Mouse (Mus musculus) CD4-positive, CD25-positive, alpha-beta regulatory T cell, adult 2 months (primary cell): ENCODE measurements around the gene Col1a2.

Experiments
- DNase-seq: peaks from one replicate; pipeline ENCODE4 v3.0.0-alpha.2; 2012; ENCODE audit warnings: low read depth, low spot score

The Col1a2 gene

DNA sequence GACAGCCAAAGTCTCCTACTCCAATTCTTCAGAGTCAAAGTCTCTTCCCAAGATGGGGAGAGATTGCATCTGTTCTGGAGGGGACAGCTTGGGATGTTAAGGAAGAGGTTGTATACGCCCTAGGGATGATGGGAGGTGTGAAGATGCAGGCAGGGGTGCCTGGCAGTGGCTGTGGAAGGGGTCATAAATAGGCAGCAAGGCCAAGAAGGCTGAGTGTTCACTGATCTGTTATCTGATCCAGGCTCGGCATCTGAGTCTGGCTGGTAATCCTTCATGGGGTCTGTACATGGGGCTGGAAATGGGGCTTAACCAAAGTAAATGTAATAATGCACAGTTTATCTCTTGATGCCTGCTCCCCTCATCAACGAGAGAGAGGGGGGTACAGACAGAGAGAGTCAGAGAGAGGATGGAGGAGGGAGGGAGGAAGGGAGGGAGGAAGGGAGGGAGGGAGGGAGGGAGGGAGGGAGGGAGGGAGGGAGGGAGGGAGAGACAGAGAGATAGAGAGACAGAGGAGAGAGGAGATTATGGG is at the start of gene Col1a2:
Gene Col1a2 (plus strand): TSS at position 212 of the 529 bp plus-strand sequence.
- DNase-seq, result no peak

DNA sequence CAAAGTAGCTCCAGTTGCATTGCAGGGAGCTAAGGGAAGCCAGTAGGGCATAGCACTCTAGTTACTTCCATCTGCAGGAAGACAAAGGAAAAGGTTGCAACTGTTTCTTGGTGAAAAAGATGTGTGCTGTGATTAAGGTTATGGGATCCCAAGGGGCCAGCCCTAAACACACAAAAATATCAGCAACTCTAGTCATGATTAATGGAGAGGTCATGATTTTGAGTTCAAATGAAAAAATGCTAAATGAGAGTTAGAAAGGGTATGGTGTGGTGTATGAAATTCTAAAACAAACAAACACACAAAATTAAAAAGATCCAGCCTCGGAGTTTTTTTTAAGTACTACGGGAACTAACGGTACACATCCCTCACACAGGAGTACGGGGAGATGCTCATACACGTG is 49.1 kb upstream of the Col1a2 start:
- no peak for DNase-seq

DNA sequence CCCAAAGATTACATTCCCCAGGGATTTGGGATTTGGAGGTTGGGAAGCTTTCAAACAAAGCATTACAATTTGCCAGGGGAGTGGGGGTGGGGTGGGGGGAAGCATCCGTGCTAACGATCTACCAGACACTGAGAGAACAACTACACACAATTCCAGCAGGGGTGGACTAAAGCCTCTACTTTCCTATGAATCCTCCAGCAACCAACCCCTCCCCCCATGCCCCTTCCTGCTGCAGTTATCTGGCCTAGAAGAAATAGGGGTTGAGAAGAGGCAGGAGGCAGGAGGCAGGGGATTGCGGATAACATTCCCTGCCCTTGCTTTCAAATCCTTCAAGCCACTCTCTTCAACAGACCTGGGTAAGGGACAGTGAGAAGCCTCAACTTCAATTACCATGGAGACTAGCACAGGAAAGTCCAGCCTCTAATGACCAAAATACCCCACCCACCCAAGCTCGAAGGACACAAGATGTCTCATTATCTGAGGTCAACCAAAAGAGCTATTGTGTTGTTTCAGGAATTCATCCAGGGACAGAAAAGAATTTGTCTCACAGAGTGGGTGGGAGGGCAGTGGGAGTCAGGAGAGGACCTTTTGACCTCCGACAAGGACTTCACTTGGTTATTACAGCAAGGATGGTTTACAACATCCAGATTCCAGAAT is 48.5 kb upstream of the Col1a2 start:
- DNase-seq, result no peak

DNA sequence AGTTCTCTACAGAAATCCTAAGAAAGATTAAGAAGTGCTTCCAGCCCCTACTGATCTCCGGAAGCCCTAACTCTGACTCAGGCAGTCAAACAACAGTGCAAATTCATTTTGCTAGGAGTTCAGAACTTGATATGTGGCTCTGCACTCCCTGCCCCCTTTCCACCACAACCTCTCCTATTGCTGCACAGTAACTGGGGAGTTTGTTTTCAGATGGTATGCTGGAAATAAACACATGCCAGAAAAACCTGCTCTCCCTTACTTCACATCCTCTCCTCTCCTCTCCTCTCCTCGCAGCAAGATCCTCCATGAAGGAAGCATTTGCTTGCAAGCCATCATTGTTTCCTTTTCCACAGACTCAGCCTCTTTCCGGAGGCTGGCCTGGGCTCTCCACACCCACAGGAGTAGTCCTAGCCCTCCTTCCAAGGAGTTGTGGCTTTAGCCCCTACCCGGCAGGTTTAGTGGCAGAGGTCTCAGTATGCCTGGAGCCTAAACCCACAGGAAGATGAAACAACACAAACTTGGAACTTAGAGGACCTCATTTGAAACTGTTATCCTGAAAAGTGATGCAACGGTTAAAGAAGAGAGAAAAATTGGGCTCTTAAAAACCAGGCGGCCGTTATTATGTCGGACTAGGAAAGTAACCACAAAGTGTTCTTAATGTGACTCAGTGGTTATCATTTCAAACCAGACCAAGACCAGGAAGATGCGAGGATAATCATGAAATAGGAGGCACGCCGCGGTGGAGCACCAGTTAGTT is 47.7 kb upstream of the Col1a2 start:
- DNase-seq, result no peak

DNA sequence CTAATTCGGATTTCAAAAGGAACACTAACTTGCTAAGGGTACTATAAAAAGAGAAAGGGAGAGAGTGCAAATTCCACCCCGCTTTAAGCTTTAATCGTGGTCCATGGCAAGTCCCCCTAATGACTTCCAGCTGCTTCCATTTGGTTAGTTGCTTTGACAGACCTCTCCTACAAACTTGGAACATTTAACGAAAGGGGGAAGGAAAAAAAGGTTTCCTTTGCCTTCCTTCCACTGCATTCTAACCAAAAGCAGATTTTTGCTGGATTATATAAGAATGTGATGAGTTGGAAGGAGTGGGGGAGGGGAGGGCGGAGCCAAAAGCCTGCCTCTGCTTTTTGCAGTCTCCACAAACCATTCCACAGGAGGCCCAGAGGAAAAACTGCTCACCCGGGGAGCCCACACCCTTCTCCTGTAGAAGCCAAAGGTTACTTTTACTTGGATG is 47.0 kb upstream of the Col1a2 start:
- DNase-seq, result no peak

DNA sequence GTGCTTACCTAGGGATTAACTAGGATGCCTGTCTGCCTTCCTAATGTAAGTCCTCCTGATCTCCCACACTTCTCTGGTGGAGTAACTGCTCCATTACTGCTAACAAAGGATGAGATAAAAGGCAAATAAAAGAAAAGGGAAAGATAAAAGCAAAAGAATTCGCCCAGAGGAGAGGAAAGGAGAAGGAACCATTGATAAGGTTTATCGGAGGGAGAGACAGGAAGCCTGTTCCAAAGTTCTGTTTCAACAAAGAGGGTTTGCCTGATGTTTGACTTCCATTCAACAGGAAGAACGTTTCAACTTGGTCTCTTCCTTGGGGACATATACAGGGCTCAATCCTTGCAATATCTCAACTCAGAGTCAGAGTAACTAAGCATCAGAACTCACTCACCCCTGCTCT is 39.3 kb upstream of the Col1a2 start:
- DNase-seq, result no peak

DNA sequence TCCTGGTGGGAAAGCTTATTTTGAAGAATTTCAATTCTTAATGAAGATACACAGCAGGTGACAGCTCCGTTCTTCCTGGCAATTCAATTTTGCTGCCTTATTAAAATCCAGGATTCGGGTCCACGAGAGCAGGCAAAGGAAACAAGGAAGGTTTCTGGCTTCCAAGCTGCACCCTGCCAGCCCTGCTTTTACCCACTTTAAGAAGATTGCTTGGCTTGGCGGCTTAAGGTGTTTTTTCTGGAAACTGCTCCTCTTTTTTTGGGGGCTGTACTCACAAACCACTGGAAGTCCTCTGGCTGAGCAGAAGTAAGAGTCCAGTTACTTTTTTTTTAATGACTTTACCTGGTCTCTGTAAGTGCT is 21.1 kb upstream of the Col1a2 start:
- DNase-seq, result no peak

DNA sequence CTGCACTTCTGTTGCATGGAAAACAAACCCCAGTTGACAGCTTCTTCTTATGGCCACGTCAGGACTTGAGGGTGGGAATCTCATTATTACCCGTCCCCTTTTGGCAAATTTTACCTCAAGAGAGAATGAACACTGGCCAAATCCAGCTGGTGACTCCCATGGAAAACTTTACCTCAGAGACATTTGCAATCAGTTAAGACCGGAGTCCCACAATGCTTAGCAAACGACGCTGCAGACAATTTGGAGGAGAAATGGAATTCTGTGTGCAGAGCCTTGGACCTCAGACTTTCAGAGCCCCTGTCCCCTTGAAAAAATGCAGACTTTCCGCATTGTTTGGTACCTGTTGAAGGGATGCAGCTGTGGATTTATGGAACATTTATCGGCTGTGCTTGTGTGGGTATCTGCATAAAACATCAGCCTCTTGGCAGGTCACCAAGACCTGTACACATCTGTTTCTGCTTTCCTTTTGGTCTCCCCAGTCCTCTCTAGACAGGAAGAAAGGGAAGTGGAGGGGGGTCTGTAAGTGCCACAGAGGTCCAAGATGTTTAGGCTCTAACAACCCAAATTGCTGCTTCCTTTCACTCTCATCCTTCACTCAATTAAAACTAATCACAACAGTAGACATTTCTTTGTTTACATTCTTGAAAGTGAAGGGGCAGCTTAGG is 20.5 kb upstream of the Col1a2 start:
- DNase-seq, result no peak

DNA sequence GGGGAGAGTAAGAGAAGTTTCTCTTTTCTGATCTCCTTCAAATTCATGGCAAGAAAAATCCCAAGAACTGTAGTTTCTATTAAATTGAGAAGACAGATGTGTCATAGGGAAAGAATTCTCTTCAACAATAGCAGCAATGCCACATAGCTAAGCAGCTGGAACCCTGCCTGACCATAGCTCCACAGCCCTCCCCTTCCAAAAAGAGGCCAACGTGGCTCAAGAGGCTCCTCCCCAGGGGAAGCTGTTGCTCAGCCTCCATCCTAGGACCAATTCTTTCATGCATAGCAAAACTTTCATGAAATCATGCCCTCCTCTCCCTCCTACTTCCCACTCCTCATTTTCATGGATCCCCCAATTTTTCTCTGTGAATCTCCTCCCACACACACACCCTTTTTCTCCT is 16.3 kb upstream of the Col1a2 start:
- DNase-seq, result no peak

DNA sequence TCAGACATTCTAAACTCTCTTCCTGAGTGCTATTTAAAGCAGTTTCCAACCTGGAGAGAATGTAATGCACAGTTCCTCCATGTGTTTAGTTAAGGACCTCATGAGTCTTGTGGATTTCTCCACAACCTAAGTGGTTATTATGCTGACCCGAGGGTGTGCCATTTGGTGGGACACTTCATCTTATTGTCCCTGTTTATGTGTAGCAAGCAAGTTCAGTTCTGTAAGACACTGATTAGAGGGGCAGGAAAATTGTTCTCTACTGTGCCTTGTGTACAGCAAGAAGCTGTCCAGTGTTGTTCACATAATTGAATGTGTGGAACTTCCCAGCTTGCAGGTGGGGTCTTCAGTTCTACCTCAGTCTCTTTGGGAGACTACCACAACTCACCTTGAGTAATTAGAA is 15.6 kb upstream of the Col1a2 start:
- no peak for DNase-seq

DNA sequence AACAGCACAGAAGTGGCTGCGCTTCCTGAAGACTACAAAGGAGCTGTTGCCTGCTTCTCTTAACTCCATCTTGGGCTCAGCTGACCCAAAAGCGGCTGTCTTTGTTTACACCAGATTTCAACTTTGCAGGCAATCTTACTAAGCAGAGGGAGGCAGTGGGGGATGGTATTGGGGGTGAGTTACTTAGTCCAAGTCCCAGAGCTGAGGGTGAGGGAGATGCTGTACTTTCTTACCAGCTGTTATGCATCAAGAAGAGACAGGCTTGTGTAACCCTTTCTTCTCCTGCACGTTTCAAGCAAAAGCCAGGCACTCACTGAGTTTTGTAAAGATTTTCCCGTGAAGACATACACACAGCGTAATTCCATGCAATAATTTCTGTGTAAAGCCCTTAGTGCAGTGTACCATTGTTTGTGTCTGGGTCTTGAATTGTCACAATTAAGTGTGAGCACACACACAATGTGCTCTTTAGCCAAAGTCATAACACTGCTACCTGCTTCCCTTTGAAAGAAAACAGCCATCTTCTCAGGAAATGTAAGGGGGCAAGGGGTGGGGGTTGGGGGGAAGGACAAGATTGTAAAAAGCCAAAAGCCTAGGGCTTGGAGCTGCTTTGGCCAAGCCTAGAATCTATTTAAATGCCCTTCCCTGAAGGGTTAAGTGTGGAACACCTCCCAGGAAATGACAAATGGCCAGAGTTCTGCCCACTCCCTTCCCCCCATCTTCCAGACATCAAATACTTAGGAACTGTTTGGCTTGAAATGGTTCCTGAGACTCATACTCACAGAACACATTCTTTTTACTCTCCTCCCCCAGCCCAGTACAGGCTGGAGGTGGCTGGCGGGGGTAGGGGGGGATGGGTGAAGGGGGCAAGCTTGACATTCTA is 15.0 kb upstream of the Col1a2 start:
- no peak for DNase-seq

DNA sequence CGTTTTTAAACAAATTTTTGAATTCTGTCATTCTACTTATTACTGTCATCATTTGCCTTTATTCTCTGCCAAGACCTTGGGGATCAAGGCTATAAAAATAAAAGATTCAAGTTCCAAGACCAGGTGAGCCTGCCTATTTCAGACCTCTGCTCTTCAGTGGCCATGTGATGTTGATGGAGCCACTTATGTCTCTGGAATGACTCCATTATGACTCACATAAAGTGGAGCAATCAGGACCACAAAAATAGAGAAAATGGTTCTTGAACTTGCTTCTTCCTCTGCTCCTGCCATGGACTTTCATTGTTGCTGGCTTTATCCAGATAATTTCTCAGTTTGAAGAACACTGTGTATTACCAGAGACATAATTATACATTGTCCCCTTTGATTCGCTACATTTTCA is 10.9 kb upstream of the Col1a2 start:
- DNase-seq, result no peak

DNA sequence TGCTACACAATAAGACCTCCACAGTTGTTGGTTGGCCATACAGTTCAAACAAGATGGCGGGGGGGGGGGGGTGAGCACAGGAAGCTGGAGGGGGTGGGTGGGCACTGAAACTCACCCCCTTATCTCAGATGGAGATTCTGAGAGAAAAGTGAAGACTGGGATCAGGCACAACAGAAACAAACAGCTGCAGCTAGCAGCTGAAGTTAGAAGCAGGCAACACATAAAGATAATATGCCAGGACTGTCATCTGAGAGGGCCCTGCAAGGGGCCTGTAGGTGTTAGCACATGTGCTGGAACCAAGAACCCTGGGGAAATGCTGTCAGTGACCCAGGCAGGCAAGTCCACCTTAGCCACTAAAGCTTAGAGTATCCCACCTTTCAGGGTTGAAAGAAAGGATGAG is 8.2 kb upstream of the Col1a2 start:
- no peak for DNase-seq

DNA sequence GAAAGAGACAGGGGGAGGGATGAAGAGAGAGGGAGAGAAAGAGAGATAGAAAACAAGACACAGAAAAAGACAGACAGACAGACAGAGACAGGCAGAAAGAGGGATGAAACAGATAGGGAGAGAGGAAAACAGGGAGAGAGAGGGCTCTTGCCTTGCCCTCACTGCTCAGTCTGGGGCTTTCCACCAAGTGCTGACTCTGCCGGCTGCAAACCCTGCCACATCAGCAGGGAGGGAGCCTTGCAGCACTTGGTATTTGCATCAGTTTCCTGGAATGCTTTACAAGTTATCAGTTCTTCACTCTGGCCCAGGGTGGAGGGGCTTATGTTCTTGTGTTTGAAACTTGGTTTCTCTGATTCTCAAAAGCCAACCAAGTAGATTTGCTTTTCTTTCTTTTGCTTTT is 1.5 kb upstream of the Col1a2 start:
- no peak for DNase-seq

DNA sequence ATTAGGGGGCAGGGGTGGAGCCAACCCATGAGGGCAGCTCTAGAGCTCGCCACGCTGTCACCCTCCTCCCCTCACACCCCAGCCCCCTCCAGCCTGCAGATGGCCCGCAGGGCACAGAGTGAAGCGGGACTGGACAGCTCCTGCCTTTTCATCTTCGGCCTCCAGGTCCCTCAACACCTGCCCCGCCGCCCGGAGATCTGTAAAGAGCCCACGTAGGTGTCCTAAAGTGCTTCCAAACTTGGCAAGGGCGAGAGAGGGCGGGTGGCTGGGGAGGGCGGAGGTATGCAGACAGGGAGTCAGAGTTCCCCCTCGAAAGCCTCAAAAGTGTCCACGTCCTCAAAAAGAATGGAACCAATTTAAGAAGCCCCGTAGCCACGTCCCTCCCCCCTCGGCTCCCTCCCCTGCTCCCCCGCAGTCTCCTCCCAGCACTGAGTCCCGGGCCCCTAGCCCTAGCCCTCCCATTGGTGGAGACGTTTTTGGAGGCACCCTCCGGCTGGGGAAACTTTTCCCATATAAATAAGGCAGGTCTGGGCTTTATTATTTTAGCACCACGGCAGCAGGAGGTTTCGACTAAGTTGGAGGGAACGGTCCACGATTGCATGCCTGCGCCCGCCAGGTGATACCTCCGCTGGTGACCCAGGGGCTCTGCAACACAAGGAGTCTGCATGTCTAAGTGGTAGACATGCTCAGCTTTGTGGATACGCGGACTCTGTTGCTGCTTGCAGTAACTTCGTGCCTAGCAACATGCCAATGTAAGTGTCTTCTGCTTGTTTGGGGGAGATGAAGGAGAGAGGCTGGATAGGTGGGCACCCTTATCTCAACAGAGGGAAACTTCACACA is 764 bp downstream of the Col1a2 start:
- DNase-seq, result no peak

DNA sequence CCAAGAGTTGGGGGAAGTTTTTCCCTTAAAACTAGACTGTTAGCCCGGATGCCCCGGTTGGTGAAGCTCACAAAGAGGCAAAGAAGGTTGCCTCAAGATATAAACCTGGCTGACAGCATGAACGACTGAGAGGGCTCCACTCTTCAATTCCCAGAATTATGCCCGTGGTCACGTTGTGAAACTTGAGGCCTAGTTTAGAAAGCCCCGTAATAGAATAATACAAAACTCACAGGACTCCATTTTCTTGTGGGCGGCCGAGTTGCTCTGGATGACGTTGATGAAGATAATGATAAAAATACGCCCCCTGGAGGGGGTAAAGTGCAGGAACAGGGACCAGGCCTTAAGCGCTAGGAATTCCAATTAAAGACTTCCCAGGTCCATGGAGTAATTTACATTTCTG is 1.5 kb downstream of the Col1a2 start:
- DNase-seq, result no peak

DNA sequence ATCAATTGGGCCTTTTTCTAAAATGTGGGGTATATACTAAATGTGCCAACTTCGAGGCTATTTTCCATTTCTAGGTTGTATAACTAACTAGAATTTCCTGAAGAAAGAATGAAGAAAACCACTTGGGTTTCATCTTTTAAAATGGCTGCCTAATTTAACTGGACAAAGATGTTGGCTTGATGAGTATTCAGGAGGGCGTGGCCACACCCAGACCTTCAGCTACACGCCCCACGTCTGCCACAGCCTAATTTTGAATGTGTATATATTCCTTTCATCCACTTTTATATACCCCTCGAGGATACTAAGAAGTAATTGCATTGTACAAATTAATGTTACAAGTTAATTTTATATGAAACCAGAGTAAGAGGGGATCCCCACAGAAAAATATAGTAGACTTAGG is 2.2 kb downstream of the Col1a2 start:
- DNase-seq, result no peak

DNA sequence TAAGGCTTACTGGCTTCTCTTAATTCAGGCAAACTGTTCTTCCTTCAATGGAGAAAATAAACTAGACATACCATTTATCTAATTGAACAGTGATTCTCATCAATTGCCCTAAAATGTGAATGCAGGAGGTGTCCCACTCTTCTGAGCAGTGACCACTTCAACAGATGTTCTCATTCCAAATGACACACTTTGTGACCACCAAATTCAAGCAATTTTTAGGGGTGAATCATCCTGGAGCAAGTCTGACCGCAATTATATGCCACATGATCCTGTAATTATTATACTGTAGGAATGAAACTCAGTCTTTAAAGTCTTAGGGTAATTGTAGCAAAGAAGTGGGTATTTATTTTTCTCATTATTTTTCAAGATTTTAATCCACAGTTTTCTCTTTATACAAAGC is 2.7 kb downstream of the Col1a2 start:
- no peak for DNase-seq

DNA sequence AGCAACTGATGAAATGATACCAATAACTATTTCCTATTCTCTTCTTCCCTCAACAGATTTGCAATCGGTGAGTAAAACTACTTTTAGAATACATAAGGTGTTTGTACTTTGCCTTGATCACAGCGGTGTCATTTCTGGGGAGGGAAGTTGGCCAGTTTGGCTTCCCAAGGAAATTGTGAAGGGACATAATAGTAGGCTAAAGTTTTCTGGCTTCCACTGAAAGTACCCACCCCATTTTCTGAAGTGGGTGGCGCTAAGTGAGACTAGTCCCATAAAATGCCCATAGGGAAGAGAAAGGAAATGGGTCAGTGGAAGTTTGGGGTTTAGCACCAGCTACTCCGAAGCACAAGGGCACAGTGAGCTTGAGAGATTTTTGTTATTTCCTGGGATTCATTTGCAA is 3.7 kb downstream of the Col1a2 start:
- no peak for DNase-seq

DNA sequence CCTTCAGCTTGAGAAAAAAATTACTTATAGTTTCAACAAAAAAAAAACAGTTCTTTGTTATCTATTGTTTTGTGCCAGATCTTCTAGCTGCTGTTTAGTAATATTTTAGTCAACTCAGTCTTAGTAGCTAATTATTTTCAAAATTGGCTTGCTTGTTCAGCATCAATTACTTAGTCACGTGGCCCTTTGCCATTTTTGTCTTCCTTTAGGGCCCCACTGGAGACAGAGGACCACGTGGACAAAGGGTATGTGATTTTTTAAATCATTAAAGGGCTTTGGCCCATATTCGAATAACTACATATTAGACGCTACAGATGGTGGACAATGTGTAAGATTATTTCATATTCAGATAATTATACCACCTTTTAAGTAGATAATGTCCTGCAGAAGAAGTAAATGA is 4.8 kb downstream of the Col1a2 start:
- DNase-seq, result no peak

DNA sequence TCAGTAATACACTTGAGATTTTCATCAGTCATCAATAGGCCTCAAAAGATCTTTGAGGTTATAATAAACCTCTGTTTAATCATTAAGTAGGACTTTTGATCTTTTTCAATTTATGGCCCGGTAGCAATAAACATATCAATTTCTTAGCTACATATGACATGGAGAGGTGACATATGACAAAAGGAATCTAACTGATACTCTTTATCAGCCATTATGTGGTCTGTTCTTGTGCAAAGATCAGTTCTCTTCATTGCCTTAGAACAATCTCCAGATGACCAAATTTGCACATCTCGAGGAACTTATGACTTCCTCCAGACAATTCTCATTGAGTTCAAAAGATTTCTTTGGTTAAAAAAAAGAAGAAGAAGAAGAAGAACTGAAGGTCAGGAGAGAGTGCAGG is 10.1 kb downstream of the Col1a2 start:
- DNase-seq, result no peak
